In genomic region chr13:28756915-28757765, GRCm38 (mm10) we compare ENCODE assay signal across 8 mouse cellular contexts.
A peak's percentile ranks its signal among the peaks of the same experiment; 100 is the strongest.
DNase-seq lines count a peak whose midpoint lies in the region; ATAC-seq lines count a peak whose summit lies in the region.

No protein-coding gene starts in this region.

- peak overlapping the region; percentile 97 for H3K27ac ChIP-seq in lung, embryonic 15.5 days
- peak overlapping the region; percentile 75; the same call in 1 of the 2 replicates for H3K27ac ChIP-seq in forebrain, embryonic 13.5 days
- H3K27ac ChIP-seq in hindbrain, embryonic 16.5 days (ENCODE audit: low read depth, low read length): peak overlapping the region; percentile 67
- peak overlapping the region; percentile 43; the same call in 1 of the 2 replicates for H3K27ac ChIP-seq in liver, embryonic 13.5 days
- H3K27ac ChIP-seq in stomach, embryonic 16.5 days (ENCODE audit: low read length): peak overlapping the region; percentile 89

- 13% methylated on average over 11 of the region's 11 CpGs for WGBS in lung, embryonic 15.5 days
- 19% methylated on average over 11 of the region's 11 CpGs for WGBS in forebrain, embryonic 13.5 days
- 19% methylated on average over 11 of the region's 11 CpGs for WGBS in hindbrain, embryonic 16.5 days
- 23% methylated on average over 11 of the region's 11 CpGs for WGBS in liver, embryonic 13.5 days (ENCODE audit: insufficient replicate concordance)
- WGBS in stomach, embryonic 16.5 days: 20% methylated on average over 11 of the region's 11 CpGs

- peak overlapping the region; percentile 34 for H3K9ac ChIP-seq in lung, embryonic 15.5 days
- no peak overlapping the region; the same call in 1 of the 2 replicates for H3K9ac ChIP-seq in forebrain, embryonic 13.5 days
- H3K9ac ChIP-seq in hindbrain, embryonic 16.5 days (ENCODE audit: low read depth, low read length): no peak overlapping the region
- peak overlapping the region; percentile 29; the same call in 1 of the 2 replicates for H3K9ac ChIP-seq in liver, embryonic 13.5 days
- H3K9ac ChIP-seq in stomach, embryonic 16.5 days (ENCODE audit: low read length): peak overlapping the region; percentile 69

- H3K27me3 ChIP-seq in lung, embryonic 15.5 days: no peaks in the 10 kb centered on the region
- no peaks in the 10 kb centered on the region for H3K27me3 ChIP-seq in forebrain, embryonic 13.5 days
- no peaks in the 10 kb centered on the region for H3K27me3 ChIP-seq in hindbrain, embryonic 16.5 days (replicated peaks; ENCODE audit: control insufficient read depth, insufficient read depth, low read length)
- no peaks in the 10 kb centered on the region for H3K27me3 ChIP-seq in liver, embryonic 13.5 days
- H3K27me3 ChIP-seq in stomach, embryonic 16.5 days (ENCODE audit: control insufficient read depth, insufficient read depth, low read length): no peaks in the 10 kb centered on the region

- peak; percentile 41; the same call in 1 of the 2 replicates for ATAC-seq in lung, embryonic 15.5 days (ENCODE audit: borderline replicate concordance, extremely low read depth, low FRiP score, low TSS enrichment)
- ATAC-seq in forebrain, embryonic 13.5 days: no peak
- ATAC-seq in hindbrain, embryonic 16.5 days: no peak
- ATAC-seq in liver, embryonic 13.5 days (ENCODE audit: low read depth): no peak
- no peak for ATAC-seq in stomach, embryonic 16.5 days (ENCODE audit: insufficient read depth, low FRiP score)

- no peaks in the 10 kb centered on the region for H3K9me3 ChIP-seq in lung, embryonic 15.5 days
- no peaks in the 10 kb centered on the region for H3K9me3 ChIP-seq in forebrain, embryonic 13.5 days (replicated peaks)
- no peaks in the 10 kb centered on the region for H3K9me3 ChIP-seq in hindbrain, embryonic 16.5 days (ENCODE audit: control insufficient read depth, low read length)
- H3K9me3 ChIP-seq in liver, embryonic 13.5 days (replicated peaks): no peaks in the 10 kb centered on the region
- H3K9me3 ChIP-seq in stomach, embryonic 16.5 days (replicated peaks; ENCODE audit: control insufficient read depth, low read length): no peaks in the 10 kb centered on the region

- H3K4me1 ChIP-seq in lung, embryonic 15.5 days: peaks cover 64% of the 10 kb centered on the region
- peaks cover 43% of the 10 kb centered on the region for H3K4me1 ChIP-seq in forebrain, embryonic 13.5 days
- H3K4me1 ChIP-seq in hindbrain, embryonic 16.5 days (ENCODE audit: control insufficient read depth, insufficient read depth, low read depth, low read length): peaks cover 12% of the 10 kb centered on the region
- peaks cover 21% of the 10 kb centered on the region for H3K4me1 ChIP-seq in liver, embryonic 13.5 days (replicated peaks)
- H3K4me1 ChIP-seq in stomach, embryonic 16.5 days (ENCODE audit: control insufficient read depth, insufficient read depth, low read length): peaks cover 23% of the 10 kb centered on the region

- no peaks in the 10 kb centered on the region for H3K36me3 ChIP-seq in lung, embryonic 15.5 days
- no peaks in the 10 kb centered on the region for H3K36me3 ChIP-seq in forebrain, embryonic 13.5 days (ENCODE audit: poor library complexity, severe bottlenecking)
- H3K36me3 ChIP-seq in hindbrain, embryonic 16.5 days (ENCODE audit: control insufficient read depth, insufficient read depth, low read length): no peaks in the 10 kb centered on the region
- H3K36me3 ChIP-seq in liver, embryonic 13.5 days: no peaks in the 10 kb centered on the region
- H3K36me3 ChIP-seq in stomach, embryonic 16.5 days (ENCODE audit: control insufficient read depth, insufficient read depth, low read length): no peaks in the 10 kb centered on the region

- DNase-seq in lung, adult 18-20 months: no peak
- no peak for DNase-seq in liver, embryonic 13.5 days
- DNase-seq in layer of hippocampus, postnatal 36 days: no peak
- DNase-seq in ovary, adult 18-20 months (ENCODE audit: low spot score): no peak

- peak overlapping the region; percentile 67 for H3K4me2 ChIP-seq in lung, embryonic 15.5 days
- peak overlapping the region; percentile 61 for H3K4me2 ChIP-seq in forebrain, embryonic 13.5 days
- peak overlapping the region; percentile 64 for H3K4me2 ChIP-seq in hindbrain, embryonic 16.5 days (ENCODE audit: low read length)
- H3K4me2 ChIP-seq in liver, embryonic 13.5 days: peak overlapping the region; percentile 57
- H3K4me2 ChIP-seq in stomach, embryonic 16.5 days (ENCODE audit: low read depth, low read length): peak overlapping the region; percentile 70

- H3K4me3 ChIP-seq in lung, embryonic 15.5 days: no peak overlapping the region; the same call in 1 of the 2 replicates
- H3K4me3 ChIP-seq in forebrain, embryonic 13.5 days: peak overlapping the region; percentile 24; the same call in 1 of the 2 replicates
- no peak overlapping the region; the same call in 1 of the 2 replicates for H3K4me3 ChIP-seq in hindbrain, embryonic 16.5 days (ENCODE audit: low read length)
- H3K4me3 ChIP-seq in liver, embryonic 13.5 days (replicated peaks): no peak overlapping the region
- peak overlapping the region; percentile 40 for H3K4me3 ChIP-seq in stomach, embryonic 16.5 days (replicated peaks; ENCODE audit: low read length)

Comparison
In these comparisons a context has a peak if more than half of its experiments do, and no peak if none do; other contexts are left out.
1. H3K27ac ChIP-seq: peak in every context shown above with its lines; median percentile 97 in lung, embryonic 15.5 days; 89 in stomach, embryonic 16.5 days; 75 in forebrain, embryonic 13.5 days; 67 in hindbrain, embryonic 16.5 days; 43 in liver, embryonic 13.5 days.
2. H3K4me3 ChIP-seq: peak in forebrain, embryonic 13.5 days (single experiment) and stomach, embryonic 16.5 days (single experiment); none in lung, embryonic 15.5 days (single experiment), hindbrain, embryonic 16.5 days (single experiment) and liver, embryonic 13.5 days (single experiment).
3. H3K9ac ChIP-seq: peak in lung, embryonic 15.5 days (single experiment), liver, embryonic 13.5 days (single experiment) and stomach, embryonic 16.5 days (single experiment); none in forebrain, embryonic 13.5 days (single experiment) and hindbrain, embryonic 16.5 days (single experiment).
4. Peak in every context shown above with its lines, with median percentiles within 50 percentile points of each other: H3K4me2 ChIP-seq.